Mouse (Mus musculus): ENCODE results near the gene Treml1. TPM values are rescaled to one million over a fixed set of nuclear protein-coding genes. Genes with fewer than 3 reads are reported as not detected.

Treml1 gene
- total and polyA plus RNA-seq, 3 experiments: not detected

- Histone ChIP-seq H3K4me2 (ENCODE audit: insufficient read depth, low read depth, poor library complexity, severe bottlenecking) (no peak overlapping the region), H3K4me3 (replicated peaks in 1 of 3; ENCODE audit: low read depth in 2 of 3, low read length in 2 of 3, poor library complexity in 1 of 3) (no peak overlapping the region), H3K9me3 (replicated peaks; ENCODE audit: low read length) (peaks cover 3% of the 10 kb centered on the region), H3K27me3 (replicated peaks) (no peaks in the 10 kb centered on the region), H3K4me1 (ENCODE audit: control insufficient read depth in 1 of 2, insufficient read depth in 2 of 2) (peaks cover 0 to 21% of the 10 kb centered on the region in 2 experiments; a peak in 2 of 4 replicates), H3K79me2 (replicated peaks; ENCODE audit: control insufficient read depth, extremely low read depth, insufficient read depth, poor library complexity, severe bottlenecking) (no peaks in the 10 kb centered on the region), H3K9ac (ENCODE audit: insufficient read depth, low read depth) (no peak overlapping the region), H3K36me3 (replicated peaks in 1 of 2; ENCODE audit: control insufficient read depth in 1 of 2, insufficient read depth in 1 of 2, low read length in 1 of 2) (no peaks in the 10 kb centered on the region), H3K27ac (ENCODE audit: insufficient read depth, low read depth) (no peak overlapping the region)
- dilution Hi-C loops (cut with MboI; ENCODE audit: extremely low pct_ligation_motif_present, extremely low pct_unique_long_range_greater_than_20kb, low sequenced_read_pairs) (no loop called here), in situ Hi-C loops (cut with MboI; ENCODE audit: low pct_ligation_motif_present, low pct_unique_long_range_greater_than_20kb, low sequenced_read_pairs) (no loop called here)
- no peak for DNase-seq (ENCODE audit: extremely low read depth)
- no peak for TF ChIP-seq GABPA (IDR thresholded peaks at IDR 0.05; ENCODE audit: insufficient replicate concordance, low read depth, low read length)
- TF ChIP-seq ZC3H11A (IDR thresholded peaks at IDR 0.05; ENCODE audit: low read depth, low read length): no peak
- TF ChIP-seq POLR2A (IDR thresholded peaks at IDR 0.05; ENCODE audit: low read depth, low read length): no peak
- TF ChIP-seq CTCF (conservative IDR thresholded peaks at IDR 0.05 in 1 of 2, IDR thresholded peaks at IDR 0.05 in 1 of 2; ENCODE audit: low read depth in 2 of 2, low read length in 2 of 2): no peak
- no peak for TF ChIP-seq ELF1 (IDR thresholded peaks at IDR 0.05; ENCODE audit: low read depth, low read length)
- TF ChIP-seq RCOR1 (conservative IDR thresholded peaks at IDR 0.05; ENCODE audit: low read depth, low read length): no peak
- TF ChIP-seq ZMIZ1 (IDR thresholded peaks at IDR 0.05; ENCODE audit: low read depth, low read length): no peak
- no peak for TF ChIP-seq MYC (IDR thresholded peaks at IDR 0.05; ENCODE audit: low read depth, low read length)
- no peak for TF ChIP-seq JUND (conservative IDR thresholded peaks at IDR 0.05; ENCODE audit: low read depth, low read length)
- TF ChIP-seq PAX5 (IDR thresholded peaks at IDR 0.05; ENCODE audit: low read length): no peak
- TF ChIP-seq MAFK (IDR thresholded peaks at IDR 0.05; ENCODE audit: insufficient replicate concordance, low read length): no peak
- TF ChIP-seq BHLHE40 (IDR thresholded peaks at IDR 0.05; ENCODE audit: low read depth, low read length): no peak
- TF ChIP-seq CHD1 (IDR thresholded peaks at IDR 0.05; ENCODE audit: low read depth, low read length): no peak
- TF ChIP-seq NRF1 (IDR thresholded peaks at IDR 0.05; ENCODE audit: low read depth, low read length): no peak
- no peak for TF ChIP-seq POLR2AphosphoS2 (IDR thresholded peaks at IDR 0.05; ENCODE audit: low read depth, low read length)
Measured at GRCm38 (mm10) chr17:48343065-48343464, 16.7 kb upstream of the Treml1 start.

GRCm38 (mm10) chr17:48345824-48346223, 13.9 kb upstream of the Treml1 start:
- H3K4me2 ChIP-seq (ENCODE audit: insufficient read depth, low read depth, poor library complexity, severe bottlenecking): no peak overlapping the region
- H3K9ac ChIP-seq (ENCODE audit: insufficient read depth, low read depth): no peak overlapping the region
- no peaks in the 10 kb centered on the region for H3K79me2 ChIP-seq (replicated peaks; ENCODE audit: control insufficient read depth, extremely low read depth, insufficient read depth, poor library complexity, severe bottlenecking)
- TF ChIP-seq RAD21 (IDR thresholded peaks at IDR 0.05; ENCODE audit: low read depth, low read length) (no peak), E2F4 (IDR thresholded peaks at IDR 0.05; ENCODE audit: insufficient replicate concordance, low read depth, low read length) (no peak), CHD2 (IDR thresholded peaks at IDR 0.05; ENCODE audit: low read length) (no peak), EP300 (IDR thresholded peaks at IDR 0.05; ENCODE audit: low read length) (no peak)
- DNase-seq (ENCODE audit: extremely low read depth): no peak
- no peaks in the 10 kb centered on the region for H3K9me3 ChIP-seq (replicated peaks; ENCODE audit: low read length)
- no peaks in the 10 kb centered on the region for H3K27me3 ChIP-seq (replicated peaks)
- dilution Hi-C loops (cut with MboI; ENCODE audit: extremely low pct_ligation_motif_present, extremely low pct_unique_long_range_greater_than_20kb, low sequenced_read_pairs): no loop called here
- no peak overlapping the region for H3K27ac ChIP-seq (ENCODE audit: insufficient read depth, low read depth)
- in situ Hi-C loops (cut with MboI; ENCODE audit: low pct_ligation_motif_present, low pct_unique_long_range_greater_than_20kb, low sequenced_read_pairs): no loop called here
- no peak overlapping the region for H3K4me3 ChIP-seq (replicated peaks in 1 of 3; ENCODE audit: low read depth in 2 of 3, low read length in 2 of 3, poor library complexity in 1 of 3)
- H3K36me3 ChIP-seq (replicated peaks in 1 of 2; ENCODE audit: control insufficient read depth in 1 of 2, insufficient read depth in 1 of 2, low read length in 1 of 2): no peaks in the 10 kb centered on the region
- H3K4me1 ChIP-seq (ENCODE audit: control insufficient read depth in 1 of 2, insufficient read depth in 2 of 2): peaks cover 0 to 20% of the 10 kb centered on the region in 2 experiments; a peak in 2 of 4 replicates

Data from CH12.LX (cell line).